Mouse (Mus musculus) limb, embryonic 14.5 days (tissue): ENCODE results near the gene Phgdh. TPM values are rescaled to one million over a fixed set of nuclear protein-coding genes. Genes with fewer than 3 reads are reported as not detected.
A peak's percentile ranks its signal among the peaks of the same experiment; 100 is the strongest.

ENCODE experiments used
- ATAC-seq: fragments of 200-750 bp; cut with Nextera tagmentation; 2 replicates; pipeline ENCODE4 v1.8.0; 2017; ENCODE audit warnings: low read depth, moderate number of reproducible peaks, moderate TSS enrichment; ENCODE audit not compliant: low FRiP score
- DNase-seq: peaks from one replicate; pipeline ENCODE4 v3.0.0-alpha.2; 2015; ENCODE audit warnings: low spot score
- H3K27ac ChIP-seq: fragments of 300-500 bp; sonication (generic); replicated peaks from 2 replicates; pipeline ENCODE4 v1.5.1; 2014; ENCODE audit warnings: low read depth, mild to moderate bottlenecking, low read length, moderate library complexity, mixed read lengths
- H3K27me3 ChIP-seq: fragments of 300-500 bp; sonication (generic); 2 replicates; pipeline ENCODE4 v1.6.1; 2014; ENCODE audit warnings: low read length, mixed read lengths; ENCODE audit not compliant: control insufficient read depth, insufficient read depth
- H3K36me3 ChIP-seq: fragments of 300-500 bp; sonication (generic); 2 replicates; pipeline ENCODE4 v1.6.1; 2014; ENCODE audit warnings: mild to moderate bottlenecking, low read length, moderate library complexity, mixed read lengths; ENCODE audit not compliant: control insufficient read depth, insufficient read depth
- H3K4me1 ChIP-seq: fragments of 300-500 bp; sonication (generic); 2 replicates; pipeline ENCODE4 v1.6.1; 2014; ENCODE audit warnings: antibody characterized with exemption, low read length, mixed read lengths; ENCODE audit not compliant: control insufficient read depth, insufficient read depth
- H3K4me2 ChIP-seq: fragments of 300-500 bp; sonication (generic); replicated peaks from 2 replicates; pipeline ENCODE4 v1.6.1; 2014; ENCODE audit warnings: low read depth, mild to moderate bottlenecking, low read length, moderate library complexity; ENCODE audit not compliant: severe bottlenecking
- H3K4me3 ChIP-seq: fragments of 300-500 bp; sonication (generic); replicated peaks from 2 replicates; pipeline ENCODE4 v1.5.1; 2014; ENCODE audit warnings: low read length
- H3K9ac ChIP-seq: fragments of 300-500 bp; sonication (generic); 2 replicates; pipeline ENCODE4 v1.6.1; 2014; ENCODE audit warnings: mild to moderate bottlenecking, low read depth, low read length, moderate library complexity; ENCODE audit not compliant: severe bottlenecking
- H3K9me3 ChIP-seq: fragments of 300-500 bp; sonication (generic); 2 replicates; pipeline ENCODE4 v1.6.1; 2016; ENCODE audit warnings: low read length; ENCODE audit not compliant: control insufficient read depth
- POLR2A ChIP-seq: fragments of 200-500 bp; IDR thresholded peaks from 2 replicates; pipeline ENCODE4 v1.8.0; 2012; ENCODE audit warnings: inconsistent platforms, mild to moderate bottlenecking, moderate library complexity, borderline replicate concordance; ENCODE audit not compliant: insufficient read depth, insufficient read length; ENCODE audit errors: extremely low read depth
- WGBS: fragments of 180-500 bp; shearing (Covaris S2); extraction: QIAGEN DNeasy Blood & Tissue Kit; methylation state at CpG from one replicate; pipeline ENCODE4 v1.1.7; 2014; 5-methylcytosine and 5-hydroxymethylcytosine counted together
- polyA plus RNA-seq, 2 experiments: library from polyadenylated mRNA; depleted of rRNA in 1 of 2; stranded (reverse) in 1 of 2; unstranded in 1 of 2; fragments of >200 nt; fragmentation: Nextera tagmentation in 1 of 2; extraction: Ambion mirVana in 1 of 2; gene quantifications; 2 replicates each; pipeline versions ENCODE4 v1.2.1 to v1.2.3; 2012 to 2014

The Phgdh gene
- polyA plus RNA-seq, 2 experiments, result 135 to 219 TPM

DNA sequence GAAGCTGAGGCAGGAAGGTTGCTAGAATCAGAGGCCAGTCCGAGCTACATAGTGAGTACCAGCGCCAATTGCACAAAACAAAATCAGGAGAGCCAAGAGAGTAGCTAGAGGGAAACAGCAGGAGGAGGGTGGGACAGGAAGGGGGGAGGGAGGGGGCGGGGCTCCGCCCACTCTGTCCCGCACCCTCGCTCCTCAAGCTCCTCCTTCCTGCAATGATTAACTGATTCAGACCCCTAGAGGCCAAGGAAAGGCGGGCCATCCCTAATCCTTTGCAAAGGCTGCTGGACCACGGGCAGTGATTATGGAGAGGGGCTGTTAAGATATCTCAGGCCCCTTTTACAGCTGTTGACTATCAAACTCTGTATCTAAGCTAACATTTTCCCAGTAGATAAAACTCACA lies 8.9 kb upstream of the Phgdh start:
- no peak for DNase-seq

DNA sequence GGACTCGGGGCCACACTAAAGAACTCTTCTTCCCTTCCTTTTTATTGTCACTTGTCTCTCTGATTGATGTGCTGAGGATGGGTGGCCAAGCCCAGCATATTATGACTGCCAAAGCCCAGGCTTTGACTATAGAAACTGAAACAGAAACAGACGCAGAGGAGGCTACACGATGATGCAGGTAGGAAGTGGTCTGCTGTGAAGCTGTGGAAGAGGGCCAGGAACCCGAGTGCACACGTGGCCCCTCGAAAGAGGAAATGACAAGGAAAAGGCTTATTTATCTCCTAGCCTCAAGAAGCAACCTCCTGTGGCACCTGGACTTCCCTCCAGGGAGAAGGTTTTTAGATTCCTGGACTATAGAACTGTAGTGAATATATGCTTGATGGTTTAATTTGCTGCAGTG lies 8.3 kb upstream of the Phgdh start:
- ATAC-seq, result no peak
- no peak for TF ChIP-seq POLR2A
- H3K4me3 ChIP-seq, result no peak overlapping the region

More for the DNA sequence above, 8.9 kb upstream of the Phgdh start:
- WGBS, result 30% methylated on average over 6 of the region's 8 CpGs
- no peaks in the 10 kb centered on the region for H3K9me3 ChIP-seq
- no peaks in the 10 kb centered on the region for H3K4me1 ChIP-seq
- no peak for TF ChIP-seq POLR2A
- H3K9ac ChIP-seq, result no peak overlapping the region
- ATAC-seq, result no peak
- no peaks in the 10 kb centered on the region for H3K36me3 ChIP-seq
- no peak overlapping the region for H3K4me3 ChIP-seq
- H3K27me3 ChIP-seq, result no peaks in the 10 kb centered on the region
- no peak overlapping the region for H3K4me2 ChIP-seq
- H3K27ac ChIP-seq, result no peak overlapping the region

DNA sequence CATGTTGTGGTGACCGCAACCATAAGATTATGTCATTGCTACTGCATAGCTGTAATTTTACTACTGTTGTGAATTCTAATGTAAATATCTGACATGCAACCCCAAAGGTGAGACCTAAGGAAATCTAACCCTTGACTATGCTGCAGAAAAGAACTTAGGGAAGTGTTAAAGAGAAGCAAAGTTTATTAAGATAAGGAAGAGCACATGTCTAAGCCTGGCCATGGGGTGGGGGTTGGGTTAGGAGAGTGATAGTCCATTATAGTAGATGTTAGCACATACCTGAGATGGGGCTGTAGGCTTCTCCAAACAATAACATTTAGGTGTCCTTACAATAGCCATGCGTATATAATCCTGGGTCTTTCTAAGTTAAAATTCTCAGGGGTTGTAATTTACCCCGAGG lies 3.4 kb upstream of the Phgdh start:
- no peak for TF ChIP-seq POLR2A
- no peaks in the 10 kb centered on the region for H3K36me3 ChIP-seq
- whole genome bisulfite sequencing, result 86% methylated on average over 3 of the region's 3 CpGs
- peaks cover 5% of the 10 kb centered on the region for H3K4me1 ChIP-seq
- H3K27me3 ChIP-seq, result no peaks in the 10 kb centered on the region
- H3K9ac ChIP-seq, result no peak overlapping the region
- no peak overlapping the region for H3K4me3 ChIP-seq
- no peaks in the 10 kb centered on the region for H3K9me3 ChIP-seq
- no peak for ATAC-seq
- H3K4me2 ChIP-seq, result no peak overlapping the region
- DNase-seq, result no peak
- H3K27ac ChIP-seq, result no peak overlapping the region

More for the DNA sequence above, 8.3 kb upstream of the Phgdh start:
- H3K9ac ChIP-seq, result no peak overlapping the region
- H3K27ac ChIP-seq, result no peak overlapping the region
- H3K4me2 ChIP-seq, result no peak overlapping the region
- H3K27me3 ChIP-seq, result no peaks in the 10 kb centered on the region
- H3K36me3 ChIP-seq, result no peaks in the 10 kb centered on the region
- no peaks in the 10 kb centered on the region for H3K9me3 ChIP-seq
- no peaks in the 10 kb centered on the region for H3K4me1 ChIP-seq
- DNase-seq, result no peak
- WGBS, result 75% methylated on average over 6 of the region's 6 CpGs

DNA sequence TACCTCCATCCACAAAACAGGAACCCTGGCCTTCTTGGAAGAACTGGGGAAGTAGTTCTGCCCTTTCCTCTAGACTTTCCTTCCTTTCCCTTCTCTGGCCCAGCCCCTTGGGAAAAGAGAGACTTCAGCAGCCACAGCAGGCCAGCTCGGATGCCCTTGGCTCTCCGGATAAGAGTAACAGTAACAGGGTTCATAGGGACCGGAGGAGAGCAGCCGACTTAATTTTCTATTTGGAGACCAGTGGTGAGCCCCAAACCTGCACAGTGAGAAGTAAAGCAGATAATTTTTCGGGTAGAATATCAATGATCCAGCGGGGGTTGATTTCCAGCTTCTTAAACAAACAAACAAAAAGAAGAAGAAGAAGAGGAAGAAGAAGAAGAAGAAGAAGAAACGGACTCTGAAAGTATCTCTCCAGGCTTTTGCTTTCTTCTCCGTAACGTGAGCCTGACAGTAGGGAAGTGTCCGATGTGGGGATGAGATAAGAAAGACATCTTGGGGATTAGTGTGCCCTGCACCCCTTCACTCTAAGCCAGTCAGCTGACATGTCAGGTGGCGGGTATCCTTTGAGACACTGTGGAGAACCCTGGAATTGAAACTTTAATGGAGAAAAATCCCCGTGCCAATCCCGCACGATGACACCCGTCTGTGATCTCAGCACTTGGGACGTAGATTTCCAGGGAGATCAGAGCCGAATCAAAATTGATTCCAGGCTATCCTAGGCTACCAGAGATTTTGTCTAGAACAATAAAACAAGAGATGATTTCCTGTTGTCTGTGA lies 1.2 kb upstream of the Phgdh start:
- 83% methylated on average over 17 of the region's 17 CpGs for WGBS
- no peak for ATAC-seq

DNA sequence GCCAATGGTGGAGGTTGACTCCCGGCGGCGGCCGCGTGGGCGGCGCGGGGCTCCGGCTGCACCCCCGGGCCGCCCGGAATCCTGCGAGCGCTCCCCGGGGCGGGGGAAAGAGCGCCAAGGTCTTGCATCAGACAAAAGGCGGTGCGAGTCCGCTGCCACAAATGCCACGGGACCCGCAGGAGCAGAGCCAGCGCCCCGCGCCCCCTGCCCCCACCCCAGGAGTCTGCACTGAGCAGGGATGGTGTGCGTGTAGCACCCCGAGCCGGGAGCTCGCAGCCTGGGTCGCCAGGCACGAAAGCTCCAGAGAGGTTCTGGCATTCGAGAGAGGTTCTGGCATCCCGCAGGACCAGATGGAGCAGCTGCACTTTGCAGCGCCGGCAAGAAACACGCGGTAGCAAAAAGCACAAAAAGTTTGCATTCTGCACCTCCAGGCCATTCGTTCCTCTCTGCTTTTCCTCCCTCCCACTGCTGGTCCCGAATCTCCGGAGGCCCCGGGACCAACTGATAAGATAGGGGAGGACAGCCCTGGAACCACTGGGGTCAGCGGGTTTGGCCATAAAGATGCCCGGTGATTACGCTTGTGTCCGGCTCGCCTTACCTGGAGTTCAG lies 589 bp downstream of the Phgdh start:
- under 1% methylated on average over 39 of the region's 46 CpGs for WGBS
- no peaks in the 10 kb centered on the region for H3K9me3 ChIP-seq
- peak; percentile 51 for ATAC-seq
- H3K27ac ChIP-seq, result peak overlapping the region; percentile 86
- H3K9ac ChIP-seq, result peak overlapping the region; percentile 67
- no peak for TF ChIP-seq POLR2A
- H3K27me3 ChIP-seq, result no peaks in the 10 kb centered on the region
- H3K36me3 ChIP-seq, result peaks cover 4% of the 10 kb centered on the region
- H3K4me3 ChIP-seq, result peak overlapping the region; percentile 63
- peaks cover 31% of the 10 kb centered on the region for H3K4me1 ChIP-seq
- H3K4me2 ChIP-seq, result peak overlapping the region; percentile 85
- peak; percentile 45 for DNase-seq

More for the DNA sequence above, 1.2 kb upstream of the Phgdh start:
- Histone ChIP-seq H3K4me1 (peaks cover 26% of the 10 kb centered on the region), H3K9ac (no peak overlapping the region), H3K4me2 (no peak overlapping the region), H3K27ac (no peak overlapping the region), H3K9me3 (no peaks in the 10 kb centered on the region), H3K4me3 (no peak overlapping the region), H3K27me3 (no peaks in the 10 kb centered on the region), H3K36me3 (no peaks in the 10 kb centered on the region)
- DNase-seq, result no peak
- TF ChIP-seq POLR2A, result no peak
